Mouse (Mus musculus) lung, embryonic 16.5 days (tissue): ENCODE data around the gene Dzip1l. TPM values are rescaled to one million over a fixed set of nuclear protein-coding genes. Genes with fewer than 3 reads are reported as not detected.

Source experiments
- ATAC-seq: fragments of 200-750 bp; cut with Nextera tagmentation; 2 replicates; pipeline ENCODE4 v1.8.0; 2017; ENCODE audit warnings: low read depth, mild to moderate bottlenecking, moderate library complexity
- H3K27ac ChIP-seq: fragments of 300-500 bp; sonication (generic); 2 replicates; pipeline ENCODE4 v1.5.1; 2014; ENCODE audit warnings: mild to moderate bottlenecking, control low read depth, low read length
- H3K27me3 ChIP-seq: fragments of 300-500 bp; sonication (generic); 2 replicates; pipeline ENCODE4 v1.6.1; 2014; ENCODE audit warnings: low read depth, low read length, mixed read lengths; ENCODE audit not compliant: control insufficient read depth, insufficient read depth
- H3K36me3 ChIP-seq: fragments of 300-500 bp; sonication (generic); 2 replicates; pipeline ENCODE4 v1.6.1; 2014; ENCODE audit warnings: low read length; ENCODE audit not compliant: control insufficient read depth, insufficient read depth
- H3K4me1 ChIP-seq: fragments of 300-500 bp; sonication (generic); replicated peaks from 2 replicates; pipeline ENCODE4 v1.6.1; 2014; ENCODE audit warnings: low read length, mixed read lengths; ENCODE audit not compliant: control insufficient read depth, insufficient read depth
- H3K4me2 ChIP-seq: fragments of 300-500 bp; sonication (generic); 2 replicates; pipeline ENCODE4 v1.6.1; 2014; ENCODE audit warnings: low read depth, low read length, control low read depth
- H3K4me3 ChIP-seq: fragments of 300-500 bp; sonication (generic); 2 replicates; pipeline ENCODE4 v1.5.1; 2014; ENCODE audit warnings: mild to moderate bottlenecking, low read length, control low read depth
- H3K9ac ChIP-seq: fragments of 300-500 bp; sonication (generic); 2 replicates; pipeline ENCODE4 v1.6.1; 2014; ENCODE audit warnings: low read length, control low read depth
- H3K9me3 ChIP-seq: fragments of 300-500 bp; sonication (generic); 2 replicates; pipeline ENCODE4 v1.6.1; 2016; ENCODE audit warnings: low read length; ENCODE audit not compliant: control insufficient read depth
- WGBS: fragments of 180-500 bp; shearing (Covaris S2); extraction: QIAGEN DNeasy Blood & Tissue Kit; methylation state at CpG from one replicate; pipeline ENCODE4 v1.1.7; 2014; 5-methylcytosine and 5-hydroxymethylcytosine counted together
- polyA plus RNA-seq: library from polyadenylated mRNA; unstranded; fragments of >200 nt; fragmentation: Nextera tagmentation; extraction: Ambion mirVana; gene quantifications from 2 replicates; pipeline ENCODE4 v1.2.1, GENCODE M21; 2015

Dzip1l gene
- polyA plus RNA-seq, 1 experiment from 2014 or later = 30.4 TPM

DNA sequence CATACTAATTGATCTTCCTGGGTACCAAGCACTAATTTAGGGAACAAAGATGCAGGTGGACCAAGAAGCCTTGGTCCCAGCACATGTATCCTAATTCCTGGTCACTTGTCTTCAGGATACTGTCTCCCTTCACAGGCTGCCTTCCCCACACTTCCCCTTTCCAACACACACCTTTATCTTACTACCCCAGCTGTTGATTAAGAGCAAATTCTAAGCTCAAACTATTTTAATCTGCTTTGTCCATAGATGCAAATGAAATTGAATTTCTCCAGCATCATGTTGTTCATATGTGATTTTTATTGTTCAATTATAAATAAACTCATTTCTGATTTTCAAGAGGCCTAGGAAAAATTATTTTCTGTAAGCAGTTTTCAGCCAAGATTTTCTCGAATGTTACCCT lies 7.3 kb upstream of the Dzip1l start:
- Histone ChIP-seq H3K9ac (no peak overlapping the region), H3K4me1 (no peaks in the 10 kb centered on the region; the same call in 1 of the 2 replicates), H3K4me2 (no peak overlapping the region), H3K27ac (no peak overlapping the region), H3K36me3 (no peaks in the 10 kb centered on the region), H3K27me3 (no peaks in the 10 kb centered on the region), H3K9me3 (no peaks in the 10 kb centered on the region), H3K4me3 (no peak overlapping the region)
- WGBS = 73% methylated on average over 1 of the region's 1 CpGs
- no peak for ATAC-seq

DNA sequence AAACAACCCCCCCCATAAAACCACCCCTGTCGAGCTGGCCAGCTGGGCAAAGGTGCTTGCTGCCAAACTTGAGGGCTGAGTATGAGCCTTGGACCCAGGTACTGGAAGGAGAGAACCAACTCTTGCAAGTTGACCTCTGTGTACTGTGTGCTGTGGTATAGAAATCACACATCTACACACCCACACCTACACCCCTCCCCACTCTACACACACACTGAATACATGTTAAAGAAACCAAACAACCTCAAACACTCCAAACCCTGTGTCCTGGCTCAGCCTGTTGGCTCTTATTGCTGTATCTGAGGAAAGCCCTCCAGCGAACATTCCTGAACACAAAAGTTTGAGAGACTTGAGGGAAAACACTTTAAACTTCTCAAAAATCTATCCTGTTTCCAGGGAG lies 6.3 kb upstream of the Dzip1l start:
- H3K27me3 ChIP-seq = no peaks in the 10 kb centered on the region
- H3K9ac ChIP-seq = no peak overlapping the region
- ATAC-seq = peak; percentile 91
- no peaks in the 10 kb centered on the region for H3K9me3 ChIP-seq
- H3K4me2 ChIP-seq = no peak overlapping the region
- no peak overlapping the region for H3K4me3 ChIP-seq
- no peaks in the 10 kb centered on the region; the same call in 1 of the 2 replicates for H3K4me1 ChIP-seq
- H3K36me3 ChIP-seq = no peaks in the 10 kb centered on the region
- WGBS = 28% methylated on average over 2 of the region's 2 CpGs
- H3K27ac ChIP-seq = peak overlapping the region; percentile 53

DNA sequence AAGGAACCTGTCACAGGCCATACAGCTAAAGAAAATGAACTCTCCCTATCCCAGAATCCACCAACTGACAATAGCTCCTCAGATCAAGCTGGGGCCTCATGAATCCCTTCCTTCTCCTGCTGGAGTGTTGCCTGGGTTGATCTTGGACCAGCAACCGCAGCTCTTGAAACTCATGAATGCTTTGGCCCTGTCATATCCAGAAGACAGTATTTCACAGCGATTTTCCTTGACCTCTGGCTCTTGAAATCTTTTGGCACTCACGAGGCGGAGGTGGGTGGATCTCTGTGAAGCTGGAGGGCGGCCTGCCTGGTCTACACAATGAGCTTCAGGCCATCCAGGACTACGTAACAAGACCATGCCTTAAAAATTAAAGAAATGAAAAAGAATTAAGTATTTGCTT lies 5.2 kb upstream of the Dzip1l start:
- Histone ChIP-seq H3K4me2 (no peak overlapping the region), H3K36me3 (no peaks in the 10 kb centered on the region), H3K27ac (peak overlapping the region; percentile 74), H3K9me3 (no peaks in the 10 kb centered on the region), H3K27me3 (no peaks in the 10 kb centered on the region), H3K4me1 (peaks cover 3% of the 10 kb centered on the region; the same call in 1 of the 2 replicates), H3K9ac (no peak overlapping the region), H3K4me3 (no peak overlapping the region)
- no peak for ATAC-seq
- WGBS = 58% methylated on average over 6 of the region's 6 CpGs

- peaks cover 4% of the 10 kb centered on the region for H3K36me3 ChIP-seq
- no peak overlapping the region for H3K4me3 ChIP-seq
- no peak for ATAC-seq
- peak overlapping the region; percentile 82; the same call in 1 of the 2 replicates for H3K9ac ChIP-seq
- H3K27me3 ChIP-seq = no peaks in the 10 kb centered on the region
- H3K27ac ChIP-seq = peak overlapping the region; percentile 96
- H3K4me2 ChIP-seq = peak overlapping the region; percentile 62; the same call in 1 of the 2 replicates
- no peaks in the 10 kb centered on the region for H3K9me3 ChIP-seq
- H3K4me1 ChIP-seq = peaks cover 20% of the 10 kb centered on the region
- 55% methylated on average over 4 of the region's 4 CpGs for WGBS
Observed at GRCm38 (mm10) chr9:99628581-99628980, 715 bp upstream of the Dzip1l start.

- peak overlapping the region; percentile 60 for H3K4me3 ChIP-seq
- H3K9ac ChIP-seq = peak overlapping the region; percentile 82
- H3K4me2 ChIP-seq = peak overlapping the region; percentile 62
- WGBS = 1% methylated on average over 11 of the region's 11 CpGs
- peaks cover 20% of the 10 kb centered on the region for H3K4me1 ChIP-seq
- ATAC-seq = peak; percentile 46
- H3K27me3 ChIP-seq = no peaks in the 10 kb centered on the region
- peaks cover 4% of the 10 kb centered on the region for H3K36me3 ChIP-seq
- no peaks in the 10 kb centered on the region for H3K9me3 ChIP-seq
- H3K27ac ChIP-seq = peak overlapping the region; percentile 96
Observed at GRCm38 (mm10) chr9:99630071-99630470, 775 bp downstream of the Dzip1l start.

- 25% methylated on average over 9 of the region's 9 CpGs for WGBS
- no peak for ATAC-seq
Observed at GRCm38 (mm10) chr9:99630528-99631125, 1.3 kb downstream of the Dzip1l start.

DNA sequence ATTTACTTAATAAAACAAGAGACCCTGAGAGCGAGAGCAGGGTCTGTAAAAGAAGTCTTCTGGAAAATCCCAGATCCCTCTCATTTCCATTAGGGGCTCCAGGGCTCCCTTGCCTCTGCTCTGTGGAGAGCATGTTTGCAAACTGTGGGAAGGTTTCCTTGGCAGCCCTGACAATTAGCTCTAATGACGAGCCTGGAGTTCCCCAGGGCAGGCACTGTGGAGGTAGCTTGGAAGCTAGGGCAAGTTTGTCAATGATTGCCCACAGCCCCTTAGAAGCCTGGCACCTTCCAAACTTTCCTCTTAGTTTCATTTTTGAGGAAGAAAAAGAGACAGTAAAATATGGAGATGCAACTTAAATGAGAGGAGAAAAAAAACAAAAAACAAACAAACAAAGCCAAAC lies 2.5 kb downstream of the Dzip1l start:
- H3K4me3 ChIP-seq = peak overlapping the region; percentile 16
- no peak for ATAC-seq
- H3K27ac ChIP-seq = peak overlapping the region; percentile 38; the same call in 1 of the 2 replicates
- H3K9me3 ChIP-seq = no peaks in the 10 kb centered on the region
- peak overlapping the region; percentile 38 for H3K4me2 ChIP-seq
- WGBS = 45% methylated on average over 2 of the region's 2 CpGs
- H3K9ac ChIP-seq = peak overlapping the region; percentile 52
- no peaks in the 10 kb centered on the region for H3K27me3 ChIP-seq
- H3K36me3 ChIP-seq = peaks cover 6% of the 10 kb centered on the region
- H3K4me1 ChIP-seq = peaks cover 20% of the 10 kb centered on the region

More at GRCm38 (mm10) chr9:99630528-99631125, 1.3 kb downstream of the Dzip1l start:
- Histone ChIP-seq H3K4me3 (peak overlapping the region; percentile 60), H3K27me3 (no peaks in the 10 kb centered on the region), H3K36me3 (peaks cover 4% of the 10 kb centered on the region), H3K9ac (peak overlapping the region; percentile 82), H3K4me2 (peak overlapping the region; percentile 62), H3K27ac (peak overlapping the region; percentile 96), H3K9me3 (no peaks in the 10 kb centered on the region), H3K4me1 (peaks cover 20% of the 10 kb centered on the region)

DNA sequence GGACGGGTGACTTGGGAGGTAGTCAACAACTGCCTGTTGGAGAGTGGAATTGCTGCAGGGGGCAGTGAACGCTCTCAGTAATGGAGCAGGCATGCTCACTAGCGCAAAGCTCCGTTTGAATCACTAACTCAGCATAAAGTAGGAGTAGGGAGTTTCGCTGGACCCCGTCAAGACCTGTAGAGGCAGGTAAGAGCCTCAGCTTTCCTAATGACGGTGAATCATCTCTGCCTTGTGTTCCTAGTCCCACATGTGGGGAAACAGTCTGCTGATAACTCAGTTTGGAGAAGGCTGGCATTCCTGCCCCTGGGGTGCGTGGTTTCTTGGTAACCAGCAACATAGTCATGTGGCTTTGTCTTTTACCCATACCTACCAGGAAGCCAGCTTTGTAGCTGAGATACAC lies 3.0 kb downstream of the Dzip1l start:
- H3K4me3 ChIP-seq = peak overlapping the region; percentile 16
- ATAC-seq = no peak
- H3K9ac ChIP-seq = peak overlapping the region; percentile 52; the same call in 1 of the 2 replicates
- H3K27ac ChIP-seq = 0 out of 2 replicates have a peak overlapping the region, but pooled peaks have one; percentile 38
- no peaks in the 10 kb centered on the region for H3K27me3 ChIP-seq
- WGBS = 41% methylated on average over 8 of the region's 8 CpGs
- peak overlapping the region; percentile 38 for H3K4me2 ChIP-seq
- peaks cover 9% of the 10 kb centered on the region for H3K36me3 ChIP-seq
- no peaks in the 10 kb centered on the region for H3K9me3 ChIP-seq
- H3K4me1 ChIP-seq = peaks cover 20% of the 10 kb centered on the region

DNA sequence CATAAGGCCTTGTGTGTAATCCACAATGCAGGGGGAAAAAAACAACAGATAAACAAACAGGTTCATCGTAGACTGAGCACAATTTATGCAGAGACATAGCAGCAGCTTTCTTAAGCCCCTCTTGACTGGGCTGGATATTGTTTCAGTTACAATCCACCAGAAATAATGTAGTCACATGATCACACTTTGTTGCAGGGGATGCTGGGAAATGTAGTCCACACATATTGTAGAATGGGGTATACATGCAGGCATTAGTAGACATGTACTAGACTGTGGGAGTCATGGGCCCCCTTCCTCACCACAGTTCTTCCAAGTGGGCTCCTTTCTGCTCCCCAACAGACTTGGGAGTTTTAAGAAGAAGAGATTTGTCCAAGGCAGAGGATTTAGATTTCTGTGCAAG lies 7.5 kb downstream of the Dzip1l start:
- no peaks in the 10 kb centered on the region for H3K9me3 ChIP-seq
- H3K4me2 ChIP-seq = no peak overlapping the region
- H3K27ac ChIP-seq = no peak overlapping the region
- no peak for ATAC-seq
- peaks cover 7% of the 10 kb centered on the region for H3K4me1 ChIP-seq
- 89% methylated on average over 1 of the region's 1 CpGs for WGBS
- H3K27me3 ChIP-seq = no peaks in the 10 kb centered on the region
- peaks cover 32% of the 10 kb centered on the region for H3K36me3 ChIP-seq
- H3K9ac ChIP-seq = no peak overlapping the region
- H3K4me3 ChIP-seq = no peak overlapping the region
